Mouse (Mus musculus): Measurements from ENCODE around the gene Aqp2.

DNA sequence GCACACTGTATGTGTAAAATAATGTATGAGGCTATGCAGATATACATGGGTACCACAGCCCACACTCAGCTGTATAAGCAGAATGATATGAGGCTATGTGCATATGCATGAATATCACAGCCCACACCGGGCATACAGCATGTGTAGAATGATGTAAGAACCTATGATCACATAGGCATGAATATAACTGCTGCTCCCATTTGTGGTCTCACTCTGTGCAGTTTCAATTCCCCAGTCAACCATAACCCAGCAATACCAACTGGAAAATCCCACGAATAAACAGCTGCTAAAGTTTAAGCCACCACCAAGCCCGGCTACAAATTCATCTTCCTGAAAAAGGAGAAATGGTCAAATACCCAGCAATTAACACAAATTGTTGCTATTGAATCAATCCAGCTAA lies 39.7 kb downstream of the Aqp2 start:
- no peak for TF ChIP-seq POLR2A (IDR thresholded peaks at IDR 0.05; ENCODE audit: control insufficient read depth, extremely low read depth, insufficient read depth, low read length, poor library complexity)
- no peak for TF ChIP-seq CTCF (IDR thresholded peaks at IDR 0.05; ENCODE audit: borderline replicate concordance, control insufficient read depth, extremely low read depth, insufficient read depth, low read length, poor library complexity)
